Mouse (Mus musculus): ENCODE measurements around the gene Ccdc117. TPM values are rescaled to one million over a fixed set of nuclear protein-coding genes. Genes with fewer than 3 reads are reported as not detected.
"Not testable (repeated sequence)": the region's sequence is repeated elsewhere in the genome, so short reads cannot be mapped to it uniquely, and the experiment has no call there.

Ccdc117 gene
- polyA plus RNA-seq, 1 experiment from 2014 or later: 9.9 TPM

- no peaks in the 10 kb centered on the region for H3K36me3 ChIP-seq (ENCODE audit: control insufficient read depth, insufficient read depth, low read length)
- H3K27ac ChIP-seq (ENCODE audit: low read length): no peak overlapping the region
- H3K4me3 ChIP-seq (ENCODE audit: low read depth, low read length): no peak overlapping the region
- 66% methylated on average over 6 of the region's 6 CpGs for WGBS
- no peak overlapping the region for H3K9ac ChIP-seq (ENCODE audit: low read depth, low read length)
- H3K27me3 ChIP-seq (ENCODE audit: control insufficient read depth, insufficient read depth, low read depth, low read length): no peaks in the 10 kb centered on the region
- peaks cover 5% of the 10 kb centered on the region; the same call in 1 of the 2 replicates for H3K4me1 ChIP-seq (ENCODE audit: control insufficient read depth, insufficient read depth, low read length)
- no peak for ATAC-seq
- H3K9me3 ChIP-seq (replicated peaks; ENCODE audit: control insufficient read depth, low read length, poor library complexity, severe bottlenecking): no peaks in the 10 kb centered on the region
- H3K4me2 ChIP-seq (ENCODE audit: low read length): no peak overlapping the region
Measured at GRCm38 (mm10) chr11:5563898-5564297, 21.9 kb upstream of the Ccdc117 start.

DNA sequence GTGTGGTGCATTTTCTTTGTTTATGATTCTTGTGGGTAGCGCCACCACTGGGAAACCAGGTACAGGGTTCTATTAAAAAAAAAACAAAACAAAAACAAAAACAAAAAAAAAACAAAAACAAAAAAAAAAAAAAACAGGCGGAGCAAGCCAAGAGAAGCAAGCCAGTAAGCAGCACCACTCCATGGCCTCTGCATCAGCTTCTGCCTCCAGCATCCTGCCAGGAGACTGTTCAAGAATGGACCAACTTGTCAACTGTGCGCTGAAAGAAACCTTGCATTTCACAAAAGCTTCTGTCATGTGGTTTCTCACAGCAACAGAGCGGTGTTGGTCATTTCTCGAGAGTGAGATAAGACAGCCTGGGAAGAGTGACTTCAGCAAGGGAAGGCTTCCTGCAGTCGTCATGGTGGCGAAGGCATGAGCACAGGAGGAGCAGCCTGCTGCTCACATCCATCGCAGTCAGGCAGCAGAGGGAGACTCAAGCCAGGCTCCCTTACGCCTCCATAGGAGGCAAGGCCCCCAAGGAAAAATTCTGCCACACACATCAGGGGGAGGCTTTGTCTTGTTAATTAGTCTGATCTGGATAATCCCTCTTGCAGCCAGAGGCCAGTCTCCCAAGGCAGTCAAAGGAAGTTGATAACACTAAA lies 20.8 kb upstream of the Ccdc117 start:
- H3K27me3 ChIP-seq (ENCODE audit: control insufficient read depth, insufficient read depth, low read depth, low read length): no peaks in the 10 kb centered on the region
- peaks cover 5% of the 10 kb centered on the region; the same call in 1 of the 2 replicates for H3K4me1 ChIP-seq (ENCODE audit: control insufficient read depth, insufficient read depth, low read length)
- WGBS: 22% methylated on average over 9 of the region's 9 CpGs
- H3K9me3 ChIP-seq (replicated peaks; ENCODE audit: control insufficient read depth, low read length, poor library complexity, severe bottlenecking): no peaks in the 10 kb centered on the region
- H3K4me2 ChIP-seq (ENCODE audit: low read length): 0 out of 2 replicates have a peak overlapping the region, but pooled peaks have one; percentile 6
- ATAC-seq: no peak
- peak overlapping the region; percentile 28 for H3K27ac ChIP-seq (ENCODE audit: low read length)
- no peak overlapping the region for H3K4me3 ChIP-seq (ENCODE audit: low read depth, low read length)
- H3K36me3 ChIP-seq (ENCODE audit: control insufficient read depth, insufficient read depth, low read length): no peaks in the 10 kb centered on the region
- no peak overlapping the region for H3K9ac ChIP-seq (ENCODE audit: low read depth, low read length)

GRCm38 (mm10) chr11:5560273-5560672 lies 18.3 kb upstream of the Ccdc117 start:
- Histone ChIP-seq H3K27ac (ENCODE audit: low read length) (no peak overlapping the region), H3K9ac (ENCODE audit: low read depth, low read length) (no peak overlapping the region), H3K36me3 (ENCODE audit: control insufficient read depth, insufficient read depth, low read length) (no peaks in the 10 kb centered on the region), H3K27me3 (ENCODE audit: control insufficient read depth, insufficient read depth, low read depth, low read length) (no peaks in the 10 kb centered on the region), H3K9me3 (replicated peaks; ENCODE audit: control insufficient read depth, low read length, poor library complexity, severe bottlenecking) (no peaks in the 10 kb centered on the region), H3K4me3 (ENCODE audit: low read depth, low read length) (no peak overlapping the region), H3K4me1 (ENCODE audit: control insufficient read depth, insufficient read depth, low read length) (peaks cover 5% of the 10 kb centered on the region; the same call in 1 of the 2 replicates), H3K4me2 (ENCODE audit: low read length) (no peak overlapping the region)
- no peak for ATAC-seq
- WGBS: 79% methylated on average over 3 of the region's 3 CpGs

DNA sequence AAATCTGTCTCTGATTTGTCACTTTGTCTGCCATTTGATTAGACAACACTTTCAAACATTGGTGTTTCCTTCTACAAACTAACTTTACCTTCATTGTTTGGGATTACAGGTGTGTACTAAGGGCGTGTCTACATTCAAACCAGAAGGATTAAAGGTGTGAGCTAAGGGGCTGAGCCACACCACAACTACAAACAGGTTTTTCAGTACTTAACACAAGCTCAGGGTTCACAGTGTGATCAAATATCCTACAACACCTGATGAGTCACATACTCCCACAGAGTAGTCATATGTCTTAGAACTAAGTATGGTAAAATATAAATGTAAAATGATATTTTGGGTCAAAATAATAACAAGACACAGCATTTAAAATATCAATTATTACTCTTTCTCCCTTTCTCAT lies 9.9 kb upstream of the Ccdc117 start:
- Histone ChIP-seq H3K4me3 (ENCODE audit: low read depth, low read length) (no peak overlapping the region), H3K4me1 (ENCODE audit: control insufficient read depth, insufficient read depth, low read length) (no peaks in the 10 kb centered on the region), H3K9me3 (replicated peaks; ENCODE audit: control insufficient read depth, low read length, poor library complexity, severe bottlenecking) (no peaks in the 10 kb centered on the region), H3K27me3 (ENCODE audit: control insufficient read depth, insufficient read depth, low read depth, low read length) (no peaks in the 10 kb centered on the region), H3K27ac (ENCODE audit: low read length) (no peak overlapping the region), H3K36me3 (ENCODE audit: control insufficient read depth, insufficient read depth, low read length) (no peaks in the 10 kb centered on the region), H3K4me2 (ENCODE audit: low read length) (no peak overlapping the region), H3K9ac (ENCODE audit: low read depth, low read length) (no peak overlapping the region)
- ATAC-seq: no peak
- WGBS: 60% methylated on average over 1 of the region's 1 CpGs

DNA sequence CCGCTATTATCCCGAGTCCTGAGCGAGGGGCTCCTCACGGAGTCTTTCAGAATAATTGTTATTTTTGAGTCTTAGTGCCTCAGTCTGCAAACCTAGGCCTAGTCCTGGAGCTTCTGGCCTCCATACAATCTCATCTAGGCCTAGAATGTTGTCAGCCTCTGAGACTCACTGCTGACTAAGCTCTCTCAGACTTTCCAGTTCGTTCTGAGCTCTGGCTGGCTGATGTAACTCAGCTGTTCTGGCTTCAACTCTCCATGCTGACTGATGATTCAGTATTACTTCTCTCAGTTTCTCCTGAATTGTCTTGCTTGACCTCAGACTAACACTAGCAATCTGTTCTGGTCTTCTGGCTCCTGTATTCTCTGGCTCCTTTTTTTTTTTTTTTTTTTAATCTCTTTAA lies 9.4 kb upstream of the Ccdc117 start:
- H3K9me3 ChIP-seq (replicated peaks; ENCODE audit: control insufficient read depth, low read length, poor library complexity, severe bottlenecking): no peaks in the 10 kb centered on the region
- ATAC-seq: no peak
- no peak overlapping the region for H3K4me2 ChIP-seq (ENCODE audit: low read length)
- no peaks in the 10 kb centered on the region for H3K4me1 ChIP-seq (ENCODE audit: control insufficient read depth, insufficient read depth, low read length)
- H3K9ac ChIP-seq (ENCODE audit: low read depth, low read length): no peak overlapping the region
- H3K36me3 ChIP-seq (ENCODE audit: control insufficient read depth, insufficient read depth, low read length): no peaks in the 10 kb centered on the region
- H3K27ac ChIP-seq (ENCODE audit: low read length): no peak overlapping the region
- no peaks in the 10 kb centered on the region for H3K27me3 ChIP-seq (ENCODE audit: control insufficient read depth, insufficient read depth, low read depth, low read length)
- 89% methylated on average over 5 of the region's 5 CpGs for WGBS
- H3K4me3 ChIP-seq (ENCODE audit: low read depth, low read length): no peak overlapping the region

GRCm38 (mm10) chr11:5546693-5547092 lies 4.7 kb upstream of the Ccdc117 start:
- Histone ChIP-seq H3K36me3 (ENCODE audit: control insufficient read depth, insufficient read depth, low read length) (no peaks in the 10 kb centered on the region), H3K4me3 (ENCODE audit: low read depth, low read length) (no peak overlapping the region), H3K9ac (ENCODE audit: low read depth, low read length) (no peak overlapping the region), H3K4me2 (ENCODE audit: low read length) (no peak overlapping the region), H3K9me3 (replicated peaks; ENCODE audit: control insufficient read depth, low read length, poor library complexity, severe bottlenecking) (no peaks in the 10 kb centered on the region), H3K27ac (ENCODE audit: low read length) (no peak overlapping the region), H3K4me1 (ENCODE audit: control insufficient read depth, insufficient read depth, low read length) (peaks cover 4% of the 10 kb centered on the region; the same call in 1 of the 2 replicates), H3K27me3 (ENCODE audit: control insufficient read depth, insufficient read depth, low read depth, low read length) (no peaks in the 10 kb centered on the region)
- WGBS: 89% methylated on average over 3 of the region's 3 CpGs
- ATAC-seq: no peak

DNA sequence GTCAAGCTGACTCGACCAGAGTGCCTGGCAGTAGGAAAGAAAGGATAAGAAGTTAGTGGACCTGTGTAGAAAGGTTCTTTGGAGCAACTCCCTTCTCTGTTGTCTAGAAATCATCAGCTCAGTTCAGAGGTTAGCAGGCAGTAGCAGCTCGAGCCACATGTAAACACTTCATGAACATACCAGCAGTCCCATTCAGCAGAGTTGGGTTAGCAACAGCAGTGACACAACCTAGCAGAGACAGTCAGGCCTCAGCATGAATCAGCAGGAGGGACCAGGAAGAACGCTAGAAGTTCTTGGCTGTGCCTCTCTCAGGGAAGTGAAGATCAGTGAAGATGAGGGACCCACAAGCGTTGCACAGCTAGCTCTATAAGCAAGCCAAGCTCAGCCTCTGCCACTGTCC lies 3.5 kb upstream of the Ccdc117 start:
- WGBS: 82% methylated on average over 4 of the region's 4 CpGs

DNA sequence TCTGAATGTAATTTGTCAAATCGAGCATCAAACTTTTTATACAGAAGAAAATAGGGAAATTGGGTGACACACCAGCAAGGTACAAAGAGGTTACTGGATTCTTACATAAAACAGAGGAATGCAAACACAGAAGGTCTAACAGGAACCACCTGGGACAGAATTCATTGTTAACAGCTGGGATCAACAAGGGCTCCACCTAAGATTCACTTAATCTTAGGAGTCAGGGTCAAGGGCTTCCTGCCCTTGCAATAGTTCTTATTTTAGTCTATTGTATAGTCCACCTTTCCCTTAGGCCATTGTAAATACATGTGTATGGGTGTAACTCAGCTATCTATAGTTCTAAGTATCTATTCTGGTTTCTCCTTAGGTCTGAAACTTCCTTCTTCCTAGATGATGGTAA lies 2.7 kb upstream of the Ccdc117 start:
- H3K27me3 ChIP-seq (ENCODE audit: control insufficient read depth, insufficient read depth, low read depth, low read length); H3K9ac ChIP-seq (ENCODE audit: low read depth, low read length); H3K36me3 ChIP-seq (ENCODE audit: control insufficient read depth, insufficient read depth, low read length); H3K4me3 ChIP-seq (ENCODE audit: low read depth, low read length); ATAC-seq; H3K27ac ChIP-seq (ENCODE audit: low read length); H3K9me3 ChIP-seq (replicated peaks; ENCODE audit: control insufficient read depth, low read length, poor library complexity, severe bottlenecking); H3K4me2 ChIP-seq (ENCODE audit: low read length): not testable (repeated sequence)
- peaks cover 15% of the 10 kb centered on the region for H3K4me1 ChIP-seq (ENCODE audit: control insufficient read depth, insufficient read depth, low read length)
- WGBS: 85% methylated on average over 1 of the region's 1 CpGs

More for the DNA sequence above, 3.5 kb upstream of the Ccdc117 start:
- H3K9me3 ChIP-seq (replicated peaks; ENCODE audit: control insufficient read depth, low read length, poor library complexity, severe bottlenecking): no peaks in the 10 kb centered on the region
- no peaks in the 10 kb centered on the region for H3K27me3 ChIP-seq (ENCODE audit: control insufficient read depth, insufficient read depth, low read depth, low read length)
- H3K4me2 ChIP-seq (ENCODE audit: low read length): no peak overlapping the region
- H3K4me1 ChIP-seq (ENCODE audit: control insufficient read depth, insufficient read depth, low read length): peaks cover 13% of the 10 kb centered on the region
- no peaks in the 10 kb centered on the region for H3K36me3 ChIP-seq (ENCODE audit: control insufficient read depth, insufficient read depth, low read length)
- no peak overlapping the region for H3K9ac ChIP-seq (ENCODE audit: low read depth, low read length)
- no peak for ATAC-seq
- no peak overlapping the region for H3K27ac ChIP-seq (ENCODE audit: low read length)
- H3K4me3 ChIP-seq (ENCODE audit: low read depth, low read length): no peak overlapping the region

DNA sequence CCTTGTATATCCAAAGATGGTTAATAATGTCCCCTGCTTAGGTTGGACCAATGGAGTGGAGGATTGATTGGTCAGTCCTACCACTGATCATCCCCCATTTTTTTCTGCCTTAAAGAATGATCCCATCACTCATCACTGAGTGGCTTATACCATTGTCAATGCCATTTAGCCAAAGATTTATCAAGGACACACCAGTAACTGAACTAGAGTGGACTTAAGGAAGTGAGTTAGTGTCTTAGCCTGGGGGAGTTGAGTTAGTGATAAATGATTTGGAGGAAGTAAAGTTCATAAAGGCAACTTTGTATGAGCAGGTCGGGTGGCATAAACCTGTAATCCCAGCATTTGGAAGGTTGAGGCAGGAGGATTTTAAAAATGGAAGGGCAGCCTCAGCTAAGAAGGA lies 1.3 kb upstream of the Ccdc117 start:
- Histone ChIP-seq H3K4me3 (ENCODE audit: low read depth, low read length) (no peak overlapping the region), H3K27ac (ENCODE audit: low read length) (no peak overlapping the region), H3K4me2 (ENCODE audit: low read length) (no peak overlapping the region), H3K4me1 (ENCODE audit: control insufficient read depth, insufficient read depth, low read length) (peaks cover 26% of the 10 kb centered on the region), H3K9ac (ENCODE audit: low read depth, low read length) (no peak overlapping the region), H3K9me3 (replicated peaks; ENCODE audit: control insufficient read depth, low read length, poor library complexity, severe bottlenecking) (no peaks in the 10 kb centered on the region), H3K36me3 (ENCODE audit: control insufficient read depth, insufficient read depth, low read length) (no peaks in the 10 kb centered on the region), H3K27me3 (ENCODE audit: control insufficient read depth, insufficient read depth, low read depth, low read length) (no peaks in the 10 kb centered on the region)
- ATAC-seq: no peak
- WGBS: 94% methylated on average over 1 of the region's 1 CpGs
